Mouse (Mus musculus) embryonic facial prominence, embryonic 11.5 days (tissue): ENCODE measurements at regions not wholly inside any gene's neighbourhood (a gene's known extent, or its start where the extent isn't known, plus 50 kb on each side); places are given as distances from the start of the nearest gene placed in this dataset.

Source experiments
- ATAC-seq: fragments of 200-750 bp; cut with Nextera tagmentation; replicated peaks from 2 replicates; pipeline ENCODE4 v1.8.0; 2017; ENCODE audit warnings: low read depth; ENCODE audit not compliant: insufficient number of reproducible peaks, low FRiP score, low TSS enrichment
- DNase-seq: peaks from one replicate; pipeline ENCODE4 v3.0.0-alpha.2; 2015; ENCODE audit warnings: low spot score
- H3K27ac ChIP-seq: fragments of 300-500 bp; sonication (generic); replicated peaks from 2 replicates; pipeline ENCODE4 v1.5.1; 2014; ENCODE audit warnings: mild to moderate bottlenecking, low read depth, low read length, control low read depth
- H3K27me3 ChIP-seq: fragments of 300-500 bp; sonication (generic); 2 replicates; pipeline ENCODE4 v1.6.1; 2014; ENCODE audit warnings: mild to moderate bottlenecking, low read length, moderate library complexity, mixed read lengths; ENCODE audit not compliant: control insufficient read depth, insufficient read depth
- H3K36me3 ChIP-seq: fragments of 300-500 bp; sonication (generic); replicated peaks from 2 replicates; pipeline ENCODE4 v1.6.1; 2014; ENCODE audit warnings: low read depth, mild to moderate bottlenecking, low read length, moderate library complexity, mixed read lengths; ENCODE audit not compliant: control insufficient read depth, insufficient read depth
- H3K4me1 ChIP-seq: fragments of 300-500 bp; sonication (generic); 2 replicates; pipeline ENCODE4 v1.6.1; 2014; ENCODE audit warnings: low read length, mixed read lengths; ENCODE audit not compliant: control insufficient read depth, insufficient read depth
- H3K4me2 ChIP-seq: fragments of 300-500 bp; sonication (generic); 2 replicates; pipeline ENCODE4 v1.6.1; 2014; ENCODE audit warnings: low read depth, mild to moderate bottlenecking, control low read depth, low read length, moderate library complexity
- H3K4me3 ChIP-seq: fragments of 300-500 bp; sonication (generic); 2 replicates; pipeline ENCODE4 v1.5.1; 2014; ENCODE audit warnings: low read depth, low read length, control low read depth
- H3K9ac ChIP-seq: fragments of 300-500 bp; sonication (generic); replicated peaks from 2 replicates; pipeline ENCODE4 v1.6.1; 2014; ENCODE audit warnings: mild to moderate bottlenecking, control low read depth, low read length
- H3K9me3 ChIP-seq: fragments of 300-500 bp; sonication (generic); replicated peaks from 2 replicates; pipeline ENCODE4 v1.6.1; 2016; ENCODE audit warnings: mild to moderate bottlenecking, low read length, inconsistent platforms, mixed read lengths; ENCODE audit not compliant: control insufficient read depth
- WGBS: fragments of 180-500 bp; shearing (Covaris S2); extraction: QIAGEN DNeasy Blood & Tissue Kit; methylation state at CpG from one replicate; pipeline ENCODE4 v1.1.7; 2014; 5-methylcytosine and 5-hydroxymethylcytosine counted together

GRCm38 (mm10) chr14:120225657-120226056 lies 49.8 kb upstream of the Mbnl2 start:
- Histone ChIP-seq H3K4me2 (no peak overlapping the region), H3K4me1 (no peaks in the 10 kb centered on the region), H3K27ac (no peak overlapping the region), H3K9me3 (no peaks in the 10 kb centered on the region), H3K9ac (no peak overlapping the region), H3K27me3 (no peaks in the 10 kb centered on the region), H3K4me3 (no peak overlapping the region), H3K36me3 (no peaks in the 10 kb centered on the region)
- no peak for DNase-seq
- no peak for ATAC-seq
- WGBS, result 94% methylated on average over 3 of the region's 3 CpGs
